Mouse (Mus musculus): ENCODE data around the gene Them5. TPM values are rescaled to one million over a fixed set of nuclear protein-coding genes. Genes with fewer than 3 reads are reported as not detected.

The Them5 gene
- total RNA-seq, 2 experiments from 2014 or later = not detected

DNA sequence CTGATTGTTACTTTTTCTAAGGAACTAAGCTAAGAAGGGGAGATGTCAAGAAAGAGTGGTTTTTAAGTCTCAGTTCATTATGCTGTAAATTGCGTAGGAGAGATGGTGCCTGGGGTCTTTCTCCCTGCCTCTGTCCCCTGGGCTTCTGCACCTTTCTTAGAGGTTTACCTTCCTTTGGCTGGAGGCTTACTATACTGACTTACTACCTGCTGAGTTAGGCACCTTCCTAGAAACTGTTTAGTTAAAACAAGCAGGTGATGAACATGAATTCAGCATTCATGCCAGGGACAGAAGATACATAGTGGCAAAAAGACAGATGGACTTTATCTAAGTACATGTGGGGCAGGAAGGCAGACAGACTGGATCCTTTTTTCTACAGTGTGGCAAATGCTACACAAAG is 54.4 kb downstream of the Them5 start:
- intact Hi-C loops (cut with DNase I) = no loop called here
- no peak for DNase-seq (ENCODE audit: low spot score in 2 of 2)

DNA sequence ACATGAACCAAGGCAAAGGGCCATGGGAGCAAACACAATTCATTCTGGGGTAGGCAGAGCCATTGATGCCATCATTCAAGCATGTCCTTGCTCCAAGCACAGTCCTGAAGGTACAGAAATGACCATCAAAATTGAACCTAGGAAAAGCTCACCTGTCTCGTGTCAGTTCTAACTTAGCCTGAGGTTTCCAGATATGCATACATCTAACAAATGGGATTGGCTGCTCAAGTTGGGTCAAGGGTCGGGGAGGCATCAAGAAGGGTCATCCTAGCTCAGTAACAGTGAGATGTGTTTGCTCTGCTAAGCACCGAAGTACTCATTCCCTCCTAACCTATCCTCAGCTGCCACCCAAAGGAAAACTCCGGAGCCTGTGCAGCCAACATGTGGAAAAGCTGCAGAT is 55.0 kb downstream of the Them5 start:
- intact Hi-C loops (cut with DNase I) = no loop called here
- DNase-seq (ENCODE audit: low spot score in 2 of 2) = no peak

Other genes with a start within 250 kb of the Them5 start
- gene Gm10696, start 163.9 kb upstream of the Them5 start, total RNA-seq (2021) = not detected
- not detected for gene Gm5286, start 145.4 kb upstream of the Them5 start, total RNA-seq (2021)
- not detected for gene Gm4778, start 78.1 kb upstream of the Them5 start, total RNA-seq (2021)
- gene Them4, start 32.0 kb upstream of the Them5 start, total RNA-seq (2021) = 10 to 100 TPM; 20.5 to 21.5 TPM
- gene C2cd4d, start 20.3 kb downstream of the Them5 start, total RNA-seq (2021) = under 1 TPM; 0.64 to 0.76 TPM
- gene Rorc, start 30.7 kb downstream of the Them5 start, total RNA-seq (2021) = under 1 TPM; 0.21 to 0.60 TPM
- 1 to 10 TPM in 1 of 2 experiments, under 1 TPM in 1; 0.87 to 1.4 TPM for gene Lingo4, start 56.4 kb downstream of the Them5 start, total RNA-seq (2021)
- gene Tdrkh, start 71.2 kb downstream of the Them5 start, total RNA-seq (2021) = 10 to 100 TPM; 35.1 to 37.9 TPM
- gene Mrpl9, start 101.2 kb downstream of the Them5 start, total RNA-seq (2021) = 10 to 100 TPM; 37.8 to 38.9 TPM
- not detected for gene Oaz3, start 101.8 kb downstream of the Them5 start, total RNA-seq (2021)
- 100 to 1,000 TPM; 166 to 170 TPM for gene Celf3, start 136.2 kb downstream of the Them5 start, total RNA-seq (2021)
- 1 to 10 TPM; 4.2 to 5.3 TPM for gene Riiad1, start 138.2 kb downstream of the Them5 start, total RNA-seq (2021)
- 10 to 100 TPM; 95.8 to 98.3 TPM for gene Snx27, start 240.6 kb downstream of the Them5 start, total RNA-seq (2021)

Data from left cerebral cortex, postnatal 25 days (tissue).